Mouse (Mus musculus) CH12.LX (cell line): Measurements from ENCODE around the gene Hist1h3e. TPM values are rescaled to one million over a fixed set of nuclear protein-coding genes. Genes with fewer than 3 reads are reported as not detected.
A peak's percentile ranks its signal among the peaks of the same experiment; 100 is the strongest.
"Not testable (repeated sequence)": the region's sequence is repeated elsewhere in the genome, so short reads cannot be mapped to it uniquely, and the experiment has no call there.

Experiments used
- DNase-seq: peaks from one replicate; pipeline ENCODE4 v3.0.0-alpha.2; 2013; ENCODE audit errors: extremely low read depth
- H3K27ac ChIP-seq: 2 replicates; pipeline ENCODE4 v1.5.1; 2012; ENCODE audit warnings: low read depth, mild to moderate bottlenecking, control low read depth, moderate library complexity; ENCODE audit not compliant: insufficient read depth
- H3K27me3 ChIP-seq: replicated peaks from 2 replicates; pipeline ENCODE3; 2012; ENCODE audit warnings: inconsistent platforms
- H3K36me3 ChIP-seq, 2 experiments: replicated peaks in 1 of 2; 2 replicates each; pipeline versions ENCODE3 to v1.6.1; 2012; ENCODE audit warnings: inconsistent platforms in 1 of 2, low read length in 1 of 2, mild to moderate bottlenecking in 1 of 2, mixed read lengths in 1 of 2, moderate library complexity in 1 of 2; ENCODE audit not compliant: control insufficient read depth in 1 of 2, insufficient read depth in 1 of 2
- H3K4me1 ChIP-seq, 2 experiments: 2 replicates each; pipeline ENCODE4 v1.6.1; 2012; ENCODE audit warnings: inconsistent platforms in 1 of 2, moderate library complexity in 1 of 2; ENCODE audit not compliant: insufficient read depth in 2 of 2, control insufficient read depth in 1 of 2
- H3K4me2 ChIP-seq: 2 replicates; pipeline ENCODE4 v1.6.1; 2012; ENCODE audit warnings: low read depth, mild to moderate bottlenecking, control low read depth; ENCODE audit not compliant: poor library complexity, insufficient read depth, severe bottlenecking
- H3K4me3 ChIP-seq, 3 experiments: fragments of 150-350 bp in 1 of 3; sonication (generic) in 1 of 3; replicated peaks in 1 of 3; 2 replicates each; pipeline versions ENCODE3 to v1.5.1; 2011 to 2012; ENCODE audit warnings: low read depth in 2 of 3, low read length in 2 of 3, mild to moderate bottlenecking in 2 of 3, moderate library complexity in 2 of 3, control low read depth in 1 of 3, improper control_type of control experiment in 1 of 3, inconsistent platforms in 1 of 3, mixed read lengths in 1 of 3; ENCODE audit not compliant: poor library complexity in 1 of 3
- H3K79me2 ChIP-seq: replicated peaks from 2 replicates; pipeline ENCODE4 v1.6.1; 2012; ENCODE audit warnings: mild to moderate bottlenecking, moderate library complexity; ENCODE audit not compliant: control insufficient read depth, poor library complexity, insufficient read depth, severe bottlenecking; ENCODE audit errors: extremely low read depth
- H3K9ac ChIP-seq: 2 replicates; pipeline ENCODE4 v1.6.1; 2012; ENCODE audit warnings: low read depth, mild to moderate bottlenecking, control low read depth, moderate library complexity; ENCODE audit not compliant: insufficient read depth
- H3K9me3 ChIP-seq: replicated peaks from 2 replicates; pipeline ENCODE3; 2012; ENCODE audit warnings: low read length, inconsistent platforms, mixed read lengths
- CHD1 ChIP-seq: IDR thresholded peaks from 2 replicates; pipeline ENCODE4 v1.6.1; 2012; ENCODE audit warnings: low read depth, low read length, improper control_type of control experiment, inconsistent platforms
- CHD2 ChIP-seq: IDR thresholded peaks from 2 replicates; pipeline ENCODE4 v1.6.1; 2011; ENCODE audit warnings: low read length, improper control_type of control experiment
- E2F4 ChIP-seq: IDR thresholded peaks from 2 replicates; pipeline ENCODE4 v1.6.1; 2011; ENCODE audit warnings: low read depth, low read length, improper control_type of control experiment; ENCODE audit not compliant: insufficient replicate concordance
- JUND ChIP-seq: conservative IDR thresholded peaks from 2 replicates; pipeline ENCODE4 v1.6.1; 2011; ENCODE audit warnings: low read depth, low read length, improper control_type of control experiment
- MAFK ChIP-seq: IDR thresholded peaks from 2 replicates; pipeline ENCODE4 v1.6.1; 2011; ENCODE audit warnings: low read length, improper control_type of control experiment; ENCODE audit not compliant: insufficient replicate concordance
- MYC ChIP-seq: IDR thresholded peaks from 2 replicates; pipeline ENCODE4 v1.6.1; 2011; ENCODE audit warnings: low read depth, mild to moderate bottlenecking, improper control_type of control experiment, low read length
- POLR2A ChIP-seq: IDR thresholded peaks from 2 replicates; pipeline ENCODE4 v1.6.1; 2011; ENCODE audit warnings: low read depth, mild to moderate bottlenecking, improper control_type of control experiment, low read length
- POLR2AphosphoS2 ChIP-seq: IDR thresholded peaks from 2 replicates; pipeline ENCODE4 v1.6.1; 2011; ENCODE audit warnings: low read depth, low read length, improper control_type of control experiment
- RCOR1 ChIP-seq: conservative IDR thresholded peaks from 2 replicates; pipeline ENCODE4 v1.6.1; 2012; ENCODE audit warnings: low read depth, mild to moderate bottlenecking, inconsistent platforms, low read length, improper control_type of control experiment
- ZC3H11A ChIP-seq: IDR thresholded peaks from 2 replicates; pipeline ENCODE4 v1.6.1; 2012; ENCODE audit warnings: low read depth, mild to moderate bottlenecking, inconsistent platforms, low read length, improper control_type of control experiment
- ZMIZ1 ChIP-seq: IDR thresholded peaks from 2 replicates; pipeline ENCODE4 v1.6.1; 2012; ENCODE audit warnings: low read depth, mild to moderate bottlenecking, inconsistent platforms, low read length, improper control_type of control experiment
- ZNF384 ChIP-seq: IDR thresholded peaks from 2 replicates; pipeline ENCODE4 v1.6.1; 2012; ENCODE audit warnings: low read depth, low read length, improper control_type of control experiment, inconsistent platforms
- dilution Hi-C: fragments of 300-500 bp; cut with MboI; formaldehyde crosslinking; loops from 2 replicates; pipeline ENCODE4 v1.14.3; 2020; ENCODE audit warnings: low sequenced_read_pairs; ENCODE audit not compliant: extremely low pct_unique_long_range_greater_than_20kb, extremely low pct_ligation_motif_present
- in situ Hi-C: fragments of 300-500 bp; cut with MboI; formaldehyde crosslinking; loops from 3 replicates; pipeline ENCODE4 v1.14.3; 2019; ENCODE audit warnings: low sequenced_read_pairs, low pct_ligation_motif_present, low pct_unique_long_range_greater_than_20kb, mixed read lengths
- polyA plus RNA-seq: library from polyadenylated mRNA; unstranded; fragments of >175 nt; gene quantifications from 2 replicates; pipeline ENCODE4 v1.2.1, GENCODE M21; 2012; ENCODE audit warnings: low read depth; ENCODE audit not compliant: insufficient read length
- total RNA-seq, 2 experiments: library from RNA; depleted of rRNA; stranded (reverse); fragments of 300-350 nt in 1 of 2; fragments of >200 nt in 1 of 2; gene quantifications; 2 replicates each; pipeline ENCODE4 v1.2.3; 2012 to 2014

The Hist1h3e gene
- total and polyA plus RNA-seq, 3 experiments: 3.1 to 1,484 (median 24.2) TPM

- peak; percentile 74; the same call in 1 of the 2 replicates for TF ChIP-seq JUND
- 0 out of 2 replicates have a peak, but pooled peaks have one; percentile 62 for TF ChIP-seq E2F4
- no peak for TF ChIP-seq MAFK
These were observed 8.9 kb upstream of the Hist1h3e start, which contains the start of the genes Hist1h2ae and Hist1h2bg (continued) for GRCm38 (mm10) chr13:23571022-23571503.

GRCm38 (mm10) chr13:23570261-23571021 is 8.3 kb upstream of the Hist1h3e start:
- H3K4me3 ChIP-seq: peak overlapping the region in 1 of 3 experiments; percentile 49
- H3K27ac ChIP-seq: peak overlapping the region; percentile 97
- in situ Hi-C loops: loop anchor here (25.0 kb wide), 1 partner anchor 1833 kb away; the partner anchor contains the start of gene Hist1h4j
- H3K36me3 ChIP-seq, H3K27me3 ChIP-seq, H3K79me2 ChIP-seq, dilution Hi-C loops, H3K4me1 ChIP-seq, H3K9me3 ChIP-seq: not testable (repeated sequence)
- H3K4me2 ChIP-seq: peak overlapping the region; percentile 82
- peak; percentile 54 for DNase-seq
- H3K9ac ChIP-seq: peak overlapping the region; percentile 76
- TF ChIP-seq POLR2AphosphoS2: peak; percentile 98
- 0 out of 2 replicates have a peak, but pooled peaks have one; percentile 36 for TF ChIP-seq RCOR1
- TF ChIP-seq POLR2A: peak; percentile 72
- TF ChIP-seq ZMIZ1: peak; percentile 77
- 0 out of 2 replicates have a peak, but pooled peaks have one; percentile 2 for TF ChIP-seq CHD2
- peak; percentile 84; the same call in 1 of the 2 replicates for TF ChIP-seq CHD1

GRCm38 (mm10) chr13:23564482-23564881 is 2.3 kb upstream of the Hist1h3e start:
- TF ChIP-seq MYC: no peak
- no peak for TF ChIP-seq ZC3H11A
- TF ChIP-seq ZNF384: peak; percentile 59
- no peaks in the 10 kb centered on the region for H3K9me3 ChIP-seq
- no peaks in the 10 kb centered on the region for H3K27me3 ChIP-seq
- dilution Hi-C loops: no loop called here
- H3K36me3 ChIP-seq: no peaks in the 10 kb centered on the region
- in situ Hi-C loops: loop anchor here (25.0 kb wide), 1 partner anchor 1827 kb away; the partner anchor contains the start of gene Hist1h4j
- H3K27ac ChIP-seq: no peak overlapping the region
- H3K79me2 ChIP-seq: no peaks in the 10 kb centered on the region
- no peak for DNase-seq
- H3K4me3 ChIP-seq: no peak overlapping the region
- 0 out of 2 replicates have a peak overlapping the region, but pooled peaks have one; percentile 6 for H3K9ac ChIP-seq
- no peak overlapping the region for H3K4me2 ChIP-seq
- peaks cover 3 to 22% of the 10 kb centered on the region in 2 experiments; a peak in 2 of 4 replicates for H3K4me1 ChIP-seq
